Mouse (Mus musculus): ENCODE measurements around the gene Tyro3. TPM values are rescaled to one million over a fixed set of nuclear protein-coding genes. Genes with fewer than 3 reads are reported as not detected.

Tyro3 gene
- total RNA-seq, 1 experiment = 66.2 TPM

DNA sequence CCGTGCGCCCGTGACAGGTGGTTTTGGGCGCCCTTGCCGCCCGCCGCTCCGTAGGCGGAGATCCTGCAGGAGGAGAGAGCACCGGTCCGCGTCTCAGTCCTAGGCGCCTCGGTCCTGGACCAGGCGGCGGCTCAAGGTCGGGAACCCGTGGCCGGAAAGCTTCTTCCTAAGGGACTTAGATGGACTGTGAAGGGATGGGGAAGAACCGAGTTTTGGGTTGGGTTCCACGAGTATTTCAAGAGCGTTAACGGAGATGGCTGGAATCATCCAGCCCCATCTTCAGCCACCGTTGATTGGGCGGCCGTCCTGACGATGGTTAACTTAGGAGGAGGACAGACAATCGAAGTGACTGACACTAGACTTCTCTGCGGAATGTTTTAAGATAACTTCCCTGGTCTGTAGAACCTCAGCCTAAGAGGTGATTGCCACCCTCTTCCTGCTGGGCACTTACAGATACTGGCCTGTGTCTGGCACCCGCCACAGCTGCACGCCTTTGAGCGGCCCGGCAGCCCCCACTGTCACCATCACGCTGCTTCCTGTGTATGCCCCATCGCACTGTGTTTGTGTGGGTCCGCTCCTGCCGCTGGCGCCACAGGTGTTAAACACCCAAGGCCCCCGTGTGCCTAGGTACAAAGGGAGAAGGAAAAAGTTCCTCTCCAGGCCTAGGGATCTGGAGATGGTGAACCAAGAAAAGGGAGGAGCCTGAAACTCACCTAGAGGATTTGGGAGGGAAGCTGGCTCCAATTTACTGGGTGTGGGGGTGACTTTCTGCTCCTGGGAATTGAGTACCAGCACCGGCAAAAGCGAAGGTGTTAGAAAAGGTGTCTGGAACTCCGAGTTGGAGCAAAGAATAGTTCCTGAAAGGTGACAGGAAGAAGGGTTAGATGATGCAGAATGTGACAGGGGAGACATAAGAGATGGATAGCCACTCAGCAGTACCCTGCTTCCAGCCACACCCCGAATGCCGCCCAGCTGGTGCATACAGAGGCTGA, 38.4 kb upstream of the Tyro3 start:
- H3K9ac ChIP-seq (ENCODE audit: insufficient read depth, low read depth, low read length, poor library complexity, severe bottlenecking) = peak overlapping the region; percentile 72
- H3K9me3 ChIP-seq (ENCODE audit: control insufficient read depth, insufficient read depth, low read depth, low read length) = no peaks in the 10 kb centered on the region
- peak overlapping the region; percentile 64 to 65 for H3K4me3 ChIP-seq (ENCODE audit: insufficient read depth in 1 of 2, low read depth in 1 of 2, low read length in 2 of 2, poor library complexity in 1 of 2, severe bottlenecking in 1 of 2)
- no peak overlapping the region for H3K27ac ChIP-seq (ENCODE audit: insufficient read depth, low read depth, low read length, poor library complexity, severe bottlenecking)
- TF ChIP-seq HCFC1 (IDR thresholded peaks at IDR 0.05; ENCODE audit: borderline replicate concordance, insufficient read depth, low read length) = no peak
- in situ Hi-C loops (cut with MboI; ENCODE audit: low sequenced_read_pairs in 2 of 2, unreplicated experiment in 2 of 2) = no loop called here
- DNase-seq (ENCODE audit: low read depth, low spot score) = no peak
- H3K4me1 ChIP-seq (ENCODE audit: control insufficient read depth in 2 of 2, insufficient read depth in 2 of 2, low read length in 2 of 2, poor library complexity in 1 of 2) = peaks cover 0 to 7% of the 10 kb centered on the region in 2 experiments; a peak in 1 of 4 replicates
- peaks cover 6% of the 10 kb centered on the region for H3K36me3 ChIP-seq (ENCODE audit: control insufficient read depth, insufficient read depth, low read length, poor library complexity, severe bottlenecking)

GRCm38 (mm10) chr2:119760251-119760650, 37.3 kb upstream of the Tyro3 start, which contains the start of gene Ltk:
Gene Ltk (minus strand): TSS chr2:119760431.
- in situ Hi-C loops (cut with MboI; ENCODE audit: low sequenced_read_pairs in 2 of 2, unreplicated experiment in 2 of 2) = no loop called here
- H3K4me3 ChIP-seq (ENCODE audit: insufficient read depth in 1 of 2, low read depth in 1 of 2, low read length in 2 of 2, poor library complexity in 1 of 2, severe bottlenecking in 1 of 2) = peak within 1 kb of the TSS; percentile 64 to 65; a peak in 3 of 4 replicates
- no peak within 1 kb of the TSS for H3K27ac ChIP-seq (ENCODE audit: insufficient read depth, low read depth, low read length, poor library complexity, severe bottlenecking)

DNA sequence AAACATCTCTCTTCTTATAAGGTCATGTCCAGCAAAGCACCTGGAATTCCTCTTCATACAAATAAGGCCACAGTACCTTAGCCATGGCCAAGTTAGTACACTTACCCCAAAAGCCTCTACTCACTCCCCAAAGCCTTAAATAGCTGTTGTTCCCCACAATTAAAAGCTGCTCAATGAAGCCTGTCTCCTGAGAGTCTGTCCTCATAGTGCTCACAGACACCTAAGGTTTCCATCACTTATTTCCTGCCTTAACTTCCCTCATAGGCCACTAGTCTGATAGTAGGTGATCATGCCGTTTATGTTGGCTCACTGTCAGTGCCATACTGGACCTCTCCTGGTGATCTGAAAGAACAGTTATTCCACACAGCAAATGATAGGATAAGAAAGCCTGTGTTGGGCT, 35.3 kb upstream of the Tyro3 start:
- no peak overlapping the region for H3K27ac ChIP-seq (ENCODE audit: insufficient read depth, low read depth, low read length, poor library complexity, severe bottlenecking)
- TF ChIP-seq CHD2 (IDR thresholded peaks at IDR 0.05; ENCODE audit: low read depth, low read length) (no peak), ZC3H11A (IDR thresholded peaks at IDR 0.05; ENCODE audit: borderline replicate concordance, low read depth, low read length) (no peak), ZNF384 (IDR thresholded peaks at IDR 0.05; ENCODE audit: low read depth, low read length) (no peak), HCFC1 (IDR thresholded peaks at IDR 0.05; ENCODE audit: borderline replicate concordance, insufficient read depth, low read length) (no peak), MAFK (IDR thresholded peaks at IDR 0.05; ENCODE audit: insufficient read depth, low read depth, low read length) (no peak)
- no peak overlapping the region for H3K4me3 ChIP-seq (ENCODE audit: insufficient read depth in 1 of 2, low read depth in 1 of 2, low read length in 2 of 2, poor library complexity in 1 of 2, severe bottlenecking in 1 of 2)
- no peak for DNase-seq (ENCODE audit: low read depth, low spot score)
- no peaks in the 10 kb centered on the region for H3K9me3 ChIP-seq (ENCODE audit: control insufficient read depth, insufficient read depth, low read depth, low read length)
- H3K36me3 ChIP-seq (ENCODE audit: control insufficient read depth, insufficient read depth, low read length, poor library complexity, severe bottlenecking) = peaks cover 14% of the 10 kb centered on the region
- no peak overlapping the region for H3K9ac ChIP-seq (ENCODE audit: insufficient read depth, low read depth, low read length, poor library complexity, severe bottlenecking)
- in situ Hi-C loops (cut with MboI; ENCODE audit: low sequenced_read_pairs in 2 of 2, unreplicated experiment in 2 of 2) = no loop called here
- peaks cover 0 to 7% of the 10 kb centered on the region in 2 experiments; a peak in 1 of 4 replicates for H3K4me1 ChIP-seq (ENCODE audit: control insufficient read depth in 2 of 2, insufficient read depth in 2 of 2, low read length in 2 of 2, poor library complexity in 1 of 2)

More at GRCm38 (mm10) chr2:119760251-119760650, 37.3 kb upstream of the Tyro3 start, which contains the start of gene Ltk:
- no peak within 1 kb of the TSS for H3K9ac ChIP-seq (ENCODE audit: insufficient read depth, low read depth, low read length, poor library complexity, severe bottlenecking)
- no peak for TF ChIP-seq HCFC1 (IDR thresholded peaks at IDR 0.05; ENCODE audit: borderline replicate concordance, insufficient read depth, low read length)
- H3K9me3 ChIP-seq (ENCODE audit: control insufficient read depth, insufficient read depth, low read depth, low read length) = no peaks in the 10 kb centered on the region
- no peak for DNase-seq (ENCODE audit: low read depth, low spot score)
- H3K36me3 ChIP-seq (ENCODE audit: control insufficient read depth, insufficient read depth, low read length, poor library complexity, severe bottlenecking) = peaks cover 14% of the 10 kb centered on the region
- H3K4me1 ChIP-seq (ENCODE audit: control insufficient read depth in 2 of 2, insufficient read depth in 2 of 2, low read length in 2 of 2, poor library complexity in 1 of 2) = peaks cover 0 to 7% of the 10 kb centered on the region in 2 experiments; a peak in 1 of 4 replicates

- no peak for DNase-seq (ENCODE audit: low read depth, low spot score)
- in situ Hi-C loops (cut with MboI; ENCODE audit: low sequenced_read_pairs in 2 of 2, unreplicated experiment in 2 of 2) = no loop called here
These were observed 33.6 kb upstream of the Tyro3 start for GRCm38 (mm10) chr2:119763924-119764323.

DNA sequence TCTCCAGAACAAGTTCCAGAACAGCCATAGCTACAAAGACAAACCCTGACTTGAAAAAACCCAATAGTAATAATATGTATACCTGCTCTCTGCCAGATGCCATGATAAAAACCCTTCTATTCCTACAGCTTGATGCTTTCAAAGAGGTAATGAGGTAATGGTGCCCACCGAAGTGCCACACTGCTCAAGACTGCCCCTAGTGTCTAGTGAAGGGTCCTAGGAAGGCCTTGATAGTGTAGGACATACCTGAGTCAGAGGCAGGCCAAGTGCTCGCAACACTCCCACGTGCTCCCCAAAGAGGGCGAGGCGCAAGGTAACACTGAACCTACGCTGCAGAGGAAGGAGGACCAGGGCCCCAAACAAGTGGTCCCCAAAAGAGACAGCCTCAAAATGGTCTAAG, 30.3 kb upstream of the Tyro3 start:
- in situ Hi-C loops (cut with MboI; ENCODE audit: low sequenced_read_pairs in 2 of 2, unreplicated experiment in 2 of 2) = no loop called here
- 0 out of 4 replicates have a peak, but pooled peaks cover 0 to 2% of the 10 kb centered on the region in 2 experiments for H3K4me1 ChIP-seq (ENCODE audit: control insufficient read depth in 2 of 2, insufficient read depth in 2 of 2, low read length in 2 of 2, poor library complexity in 1 of 2)

More at GRCm38 (mm10) chr2:119763924-119764323, 33.6 kb upstream of the Tyro3 start:
- peaks cover 23% of the 10 kb centered on the region for H3K36me3 ChIP-seq (ENCODE audit: control insufficient read depth, insufficient read depth, low read length, poor library complexity, severe bottlenecking)
- H3K4me3 ChIP-seq (ENCODE audit: insufficient read depth in 1 of 2, low read depth in 1 of 2, low read length in 2 of 2, poor library complexity in 1 of 2, severe bottlenecking in 1 of 2) = no peak overlapping the region
- H3K4me1 ChIP-seq (ENCODE audit: control insufficient read depth in 2 of 2, insufficient read depth in 2 of 2, low read length in 2 of 2, poor library complexity in 1 of 2) = peaks cover 0 to 10% of the 10 kb centered on the region in 2 experiments; a peak in 1 of 4 replicates
- H3K9ac ChIP-seq (ENCODE audit: insufficient read depth, low read depth, low read length, poor library complexity, severe bottlenecking) = no peak overlapping the region
- H3K9me3 ChIP-seq (ENCODE audit: control insufficient read depth, insufficient read depth, low read depth, low read length) = no peaks in the 10 kb centered on the region
- no peak overlapping the region for H3K27ac ChIP-seq (ENCODE audit: insufficient read depth, low read depth, low read length, poor library complexity, severe bottlenecking)
- no peak for TF ChIP-seq MAFK (IDR thresholded peaks at IDR 0.05; ENCODE audit: insufficient read depth, low read depth, low read length)

More for the DNA sequence above, 30.3 kb upstream of the Tyro3 start:
- Histone ChIP-seq H3K9me3 (ENCODE audit: control insufficient read depth, insufficient read depth, low read depth, low read length) (no peaks in the 10 kb centered on the region), H3K27ac (ENCODE audit: insufficient read depth, low read depth, low read length, poor library complexity, severe bottlenecking) (no peak overlapping the region), H3K9ac (ENCODE audit: insufficient read depth, low read depth, low read length, poor library complexity, severe bottlenecking) (no peak overlapping the region), H3K36me3 (ENCODE audit: control insufficient read depth, insufficient read depth, low read length, poor library complexity, severe bottlenecking) (peaks cover 52% of the 10 kb centered on the region), H3K4me3 (ENCODE audit: insufficient read depth in 1 of 2, low read depth in 1 of 2, low read length in 2 of 2, poor library complexity in 1 of 2, severe bottlenecking in 1 of 2) (no peak overlapping the region)
- TF ChIP-seq CHD2 (IDR thresholded peaks at IDR 0.05; ENCODE audit: low read depth, low read length) = no peak
- no peak for TF ChIP-seq MAFK (IDR thresholded peaks at IDR 0.05; ENCODE audit: insufficient read depth, low read depth, low read length)
- no peak for TF ChIP-seq ZC3H11A (IDR thresholded peaks at IDR 0.05; ENCODE audit: borderline replicate concordance, low read depth, low read length)
- no peak for TF ChIP-seq ZNF384 (IDR thresholded peaks at IDR 0.05; ENCODE audit: low read depth, low read length)
- TF ChIP-seq HCFC1 (IDR thresholded peaks at IDR 0.05; ENCODE audit: borderline replicate concordance, insufficient read depth, low read length) = no peak
- no peak for DNase-seq (ENCODE audit: low read depth, low spot score)

All from ES-E14 (cell line).